Comparison of ENCODE assay signal across 7 mouse cellular contexts in the genomic region with DNA sequence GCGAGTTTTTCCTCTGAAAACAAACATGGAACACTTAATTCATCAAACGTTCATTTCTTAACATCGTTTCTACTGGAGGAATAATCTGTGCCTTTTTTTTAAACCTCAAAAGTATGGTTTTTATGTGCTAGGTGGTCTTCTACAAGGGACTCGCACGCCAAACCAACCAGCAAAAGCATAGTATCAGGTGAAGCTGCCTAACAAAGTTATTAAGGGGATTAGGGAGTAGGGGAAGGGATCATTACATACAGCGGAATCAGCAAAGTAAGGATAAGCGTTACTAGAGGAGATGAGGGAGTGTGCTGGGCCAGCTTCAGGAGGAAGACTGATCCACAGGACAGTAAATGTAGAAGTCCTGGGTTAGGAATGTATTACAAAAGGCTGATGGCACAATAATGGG. TPM values are rescaled to one million over a fixed set of nuclear protein-coding genes. Genes with fewer than 3 reads are reported as not detected.
DNase-seq lines count a peak whose midpoint lies in the region; ATAC-seq lines count a peak whose summit lies in the region.

No protein-coding gene starts in this region.

- 6% methylated on average over 7 of the region's 7 CpGs for WGBS in forebrain, embryonic 14.5 days
- WGBS in liver, embryonic 12.5 days (ENCODE audit: insufficient replicate concordance): 18% methylated on average over 7 of the region's 7 CpGs

- no peaks in the 10 kb centered on the region for H3K9me3 ChIP-seq in forebrain, embryonic 14.5 days (replicated peaks; ENCODE audit: control insufficient read depth, low read length)
- H3K9me3 ChIP-seq in liver, embryonic 12.5 days (replicated peaks): no peaks in the 10 kb centered on the region

- peak; percentile 77 for DNase-seq in retina, adult 2 months (ENCODE audit: low read depth, low spot score)
- DNase-seq in retina, embryonic 14.5 days (ENCODE audit: low spot score): no peak
- no peak for DNase-seq in forebrain, embryonic 14.5 days (ENCODE audit: low spot score)
- no peak for DNase-seq in right cerebral cortex, postnatal 25 days
- no peak for DNase-seq in cerebellum, postnatal 25 days
- DNase-seq in urinary bladder, adult 18-20 months (ENCODE audit: low spot score in 2 of 2): no peak

- no peaks in the 10 kb centered on the region for H3K4me1 ChIP-seq in forebrain, embryonic 14.5 days (ENCODE audit: control insufficient read depth, insufficient read depth, low read length)
- peaks cover 11% of the 10 kb centered on the region for H3K4me1 ChIP-seq in liver, embryonic 12.5 days

- ATAC-seq in forebrain, embryonic 14.5 days: no peak
- no peak for ATAC-seq in liver, embryonic 12.5 days

- H3K27me3 ChIP-seq in forebrain, embryonic 14.5 days (replicated peaks; ENCODE audit: control insufficient read depth, insufficient read depth, low read length): no peaks in the 10 kb centered on the region
- H3K27me3 ChIP-seq in liver, embryonic 12.5 days (replicated peaks): peaks cover 21% of the 10 kb centered on the region

- peaks cover 15% of the 10 kb centered on the region for H3K36me3 ChIP-seq in forebrain, embryonic 14.5 days (ENCODE audit: control insufficient read depth, insufficient read depth, low read length)
- peaks cover 16% of the 10 kb centered on the region for H3K36me3 ChIP-seq in liver, embryonic 12.5 days

- no peak overlapping the region for H3K9ac ChIP-seq in forebrain, embryonic 14.5 days (ENCODE audit: low read length)
- H3K9ac ChIP-seq in liver, embryonic 12.5 days: peak overlapping the region; percentile 61

- H3K4me2 ChIP-seq in forebrain, embryonic 14.5 days (ENCODE audit: low read length): peak overlapping the region; percentile 53
- peak overlapping the region; percentile 87 for H3K4me2 ChIP-seq in liver, embryonic 12.5 days

- no peak overlapping the region for H3K27ac ChIP-seq in forebrain, embryonic 14.5 days (ENCODE audit: low read depth, low read length)
- no peak overlapping the region for H3K27ac ChIP-seq in liver, embryonic 12.5 days

- H3K4me3 ChIP-seq in forebrain, embryonic 14.5 days (ENCODE audit: low read depth, low read length): peak overlapping the region; percentile 91
- peak overlapping the region; percentile 95 for H3K4me3 ChIP-seq in liver, embryonic 12.5 days

RNA-seq across cellular contexts. Expression of gene Elmod2, which starts 0.6 kb away (rescaled TPM):
- polyA plus RNA-seq in forebrain, embryonic 14.5 days (2014; fragmentation: Nextera tagmentation; extraction: Ambion mirVana): 24.9 and 29.6 TPM in 2 replicates
- 9.7 and 9.9 TPM in 2 replicates for polyA plus RNA-seq in liver, embryonic 12.5 days (2016; fragmentation: Nextera tagmentation; extraction: Ambion mirVana)

RNA-seq across cellular contexts. Expression of gene Mgat4d, which starts 15.4 kb away (rescaled TPM):
- not detected in 2 replicates for polyA plus RNA-seq in forebrain, embryonic 14.5 days (2014; fragmentation: Nextera tagmentation; extraction: Ambion mirVana)
- not detected in 2 replicates for polyA plus RNA-seq in liver, embryonic 12.5 days (2016; fragmentation: Nextera tagmentation; extraction: Ambion mirVana)

RNA-seq across cellular contexts. Expression of gene Ucp1, which starts 42.7 kb away (rescaled TPM):
- 0.14 and 0.30 TPM in 2 replicates for polyA plus RNA-seq in forebrain, embryonic 14.5 days (2014; fragmentation: Nextera tagmentation; extraction: Ambion mirVana)
- polyA plus RNA-seq in liver, embryonic 12.5 days (2016; fragmentation: Nextera tagmentation; extraction: Ambion mirVana): not detected in 2 replicates

RNA-seq across cellular contexts. Expression of gene Clgn, which starts 56.8 kb away (rescaled TPM):
- 5.0 and 5.1 TPM in 2 replicates for polyA plus RNA-seq in forebrain, embryonic 14.5 days (2014; fragmentation: Nextera tagmentation; extraction: Ambion mirVana)
- polyA plus RNA-seq in liver, embryonic 12.5 days (2016; fragmentation: Nextera tagmentation; extraction: Ambion mirVana): 0.36 and 0.51 TPM in 2 replicates
